Mouse (Mus musculus) forebrain, embryonic 11.5 days (tissue): ENCODE data around the gene Cap1. TPM values are rescaled to one million over a fixed set of nuclear protein-coding genes. Genes with fewer than 3 reads are reported as not detected.
"Not testable (repeated sequence)": the region's sequence is repeated elsewhere in the genome, so short reads cannot be mapped to it uniquely, and the experiment has no call there.

Experiments used
- ATAC-seq: fragments of 200-750 bp; cut with Nextera tagmentation; replicated peaks from 2 replicates; pipeline ENCODE4 v1.8.0; 2017; ENCODE audit warnings: moderate TSS enrichment; ENCODE audit not compliant: low FRiP score
- DNase-seq: peaks from one replicate; pipeline ENCODE4 v3.0.0-alpha.2; 2017; ENCODE audit warnings: low spot score
- H3K27ac ChIP-seq: fragments of 300-500 bp; sonication (generic); 2 replicates; pipeline ENCODE4 v1.5.1; 2014; ENCODE audit warnings: low read depth, low read length
- H3K27me3 ChIP-seq: fragments of 300-500 bp; sonication (generic); 2 replicates; pipeline ENCODE4 v1.6.1; 2014; ENCODE audit warnings: mild to moderate bottlenecking, low read length, mixed read lengths; ENCODE audit not compliant: control insufficient read depth, insufficient read depth
- H3K36me3 ChIP-seq: fragments of 300-500 bp; sonication (generic); 2 replicates; pipeline ENCODE4 v1.6.1; 2014; ENCODE audit warnings: mild to moderate bottlenecking, low read length, moderate library complexity, mixed read lengths; ENCODE audit not compliant: control insufficient read depth, insufficient read depth
- H3K4me1 ChIP-seq: fragments of 300-500 bp; sonication (generic); replicated peaks from 2 replicates; pipeline ENCODE4 v1.6.1; 2014; ENCODE audit warnings: low read length, mixed read lengths; ENCODE audit not compliant: control insufficient read depth, insufficient read depth
- H3K4me2 ChIP-seq: fragments of 300-500 bp; sonication (generic); 2 replicates; pipeline ENCODE4 v1.6.1; 2014; ENCODE audit warnings: low read depth, mild to moderate bottlenecking, low read length, moderate library complexity, mixed read lengths; ENCODE audit not compliant: severe bottlenecking
- H3K4me3 ChIP-seq: fragments of 300-500 bp; sonication (generic); 2 replicates; pipeline ENCODE4 v1.5.1; 2014; ENCODE audit warnings: low read depth, low read length
- H3K9ac ChIP-seq: fragments of 300-500 bp; sonication (generic); 2 replicates; pipeline ENCODE4 v1.6.1; 2014; ENCODE audit warnings: low read length
- H3K9me3 ChIP-seq: fragments of 300-500 bp; sonication (generic); 2 replicates; pipeline ENCODE4 v1.6.1; 2016; ENCODE audit warnings: low read length, mixed read lengths; ENCODE audit not compliant: control insufficient read depth
- WGBS: fragments of 180-500 bp; shearing (Covaris S2); extraction: QIAGEN DNeasy Blood & Tissue Kit; methylation state at CpG from one replicate; pipeline ENCODE4 v1.1.7; 2014; 5-methylcytosine and 5-hydroxymethylcytosine counted together
- polyA plus RNA-seq: library from polyadenylated mRNA; unstranded; fragments of >200 nt; fragmentation: Nextera tagmentation; extraction: Ambion mirVana; gene quantifications from 2 replicates; pipeline ENCODE4 v1.2.1, GENCODE M21; 2014

Gene Cap1
- polyA plus RNA-seq, 1 experiment from 2014 or later: 69.4 TPM

GRCm38 (mm10) chr4:122837994-122838393, 47.9 kb downstream of the Cap1 start:
- H3K36me3 ChIP-seq: no peaks in the 10 kb centered on the region; the same call in 1 of the 2 replicates
- ATAC-seq: no peak
- no peak overlapping the region for H3K9ac ChIP-seq
- H3K4me3 ChIP-seq: no peak overlapping the region
- H3K4me1 ChIP-seq: 0 out of 2 replicates have a peak, but pooled peaks cover 4% of the 10 kb centered on the region
- no peak overlapping the region for H3K4me2 ChIP-seq
- no peak for DNase-seq
- H3K27ac ChIP-seq: no peak overlapping the region
- H3K27me3 ChIP-seq: no peaks in the 10 kb centered on the region
- H3K9me3 ChIP-seq: no peaks in the 10 kb centered on the region; the same call in 1 of the 2 replicates
- WGBS: 83% methylated on average over 2 of the region's 2 CpGs

GRCm38 (mm10) chr4:122837180-122837730, 48.6 kb downstream of the Cap1 start:
- Histone ChIP-seq H3K4me2 (peak overlapping the region; percentile 85), H3K36me3 (no peaks in the 10 kb centered on the region; the same call in 1 of the 2 replicates), H3K9me3 (no peaks in the 10 kb centered on the region; the same call in 1 of the 2 replicates), H3K4me1 (peaks cover 5% of the 10 kb centered on the region; the same call in 1 of the 2 replicates), H3K9ac (no peak overlapping the region), H3K27me3 (no peaks in the 10 kb centered on the region), H3K27ac (no peak overlapping the region), H3K4me3 (no peak overlapping the region; the same call in 1 of the 2 replicates)
- ATAC-seq: no peak
- WGBS: 74% methylated on average over 6 of the region's 6 CpGs
- no peak for DNase-seq

GRCm38 (mm10) chr4:122836403-122836775, 49.5 kb downstream of the Cap1 start:
- Histone ChIP-seq H3K4me1 (peaks cover 9% of the 10 kb centered on the region; the same call in 1 of the 2 replicates), H3K4me2 (peak overlapping the region; percentile 85), H3K4me3 (peak overlapping the region; percentile 57), H3K27ac (no peak overlapping the region), H3K36me3 (no peaks in the 10 kb centered on the region), H3K27me3 (no peaks in the 10 kb centered on the region), H3K9me3 (no peaks in the 10 kb centered on the region), H3K9ac (peak overlapping the region; percentile 77)
- ATAC-seq: no peak; the same call in 1 of the 2 replicates
- DNase-seq: no peak
- under 1% methylated on average over 7 of the region's 7 CpGs for WGBS

- ATAC-seq: peak; percentile 85
- Histone ChIP-seq H3K4me2 (peak within 1 kb of the TSS; percentile 85), H3K9me3 (no peaks in the 10 kb centered on the region), H3K4me3 (peak within 1 kb of the TSS; percentile 57), H3K9ac (peak within 1 kb of the TSS; percentile 77), H3K27me3 (no peaks in the 10 kb centered on the region), H3K36me3 (no peaks in the 10 kb centered on the region), H3K4me1 (peaks cover 12% of the 10 kb centered on the region; the same call in 1 of the 2 replicates), H3K27ac (peak within 1 kb of the TSS; percentile 81; the same call in 1 of the 2 replicates)
- 5% methylated on average over 31 of the region's 31 CpGs for WGBS
- DNase-seq: peak; percentile 92
Observed at GRCm38 (mm10) chr4:122835530-122836402, 50.1 kb downstream of the Cap1 start, which contains the start of gene Ppt1. Ppt1 (plus strand) TSS chr4:122836242.

- Histone ChIP-seq H3K4me3 (no peak overlapping the region), H3K27ac (peak overlapping the region; percentile 83), H3K4me2 (no peak overlapping the region), H3K9me3 (no peaks in the 10 kb centered on the region), H3K9ac (no peak overlapping the region), H3K27me3 (no peaks in the 10 kb centered on the region), H3K36me3 (no peaks in the 10 kb centered on the region), H3K4me1 (peaks cover 12% of the 10 kb centered on the region; the same call in 1 of the 2 replicates)
- WGBS: 10% methylated on average over 1 of the region's 1 CpGs
- peak; percentile 88 for ATAC-seq
- DNase-seq: peak; percentile 73
Observed at GRCm38 (mm10) chr4:122831888-122832287, 54.0 kb downstream of the Cap1 start.

GRCm38 (mm10) chr4:122829339-122829738, 56.5 kb downstream of the Cap1 start:
- H3K27me3 ChIP-seq: no peaks in the 10 kb centered on the region
- no peak overlapping the region for H3K4me3 ChIP-seq
- H3K27ac ChIP-seq: no peak overlapping the region
- ATAC-seq (no peak), DNase-seq (no peak)
- no peaks in the 10 kb centered on the region for H3K36me3 ChIP-seq
- H3K9me3 ChIP-seq: no peaks in the 10 kb centered on the region
- no peak overlapping the region for H3K9ac ChIP-seq
- H3K4me1 ChIP-seq: peaks cover 8% of the 10 kb centered on the region; the same call in 1 of the 2 replicates
- 89% methylated on average over 6 of the region's 6 CpGs for WGBS
- no peak overlapping the region for H3K4me2 ChIP-seq

- DNase-seq: no peak
- Histone ChIP-seq H3K4me1 (peaks cover 8% of the 10 kb centered on the region; the same call in 1 of the 2 replicates), H3K4me2 (no peak overlapping the region), H3K9ac (no peak overlapping the region), H3K9me3 (no peaks in the 10 kb centered on the region), H3K27ac (no peak overlapping the region), H3K36me3 (no peaks in the 10 kb centered on the region), H3K4me3 (no peak overlapping the region), H3K27me3 (no peaks in the 10 kb centered on the region)
- ATAC-seq: no peak
Observed at GRCm38 (mm10) chr4:122827651-122828050, 58.2 kb downstream of the Cap1 start.

- not testable (repeated sequence) for H3K27me3 ChIP-seq, H3K27ac ChIP-seq, H3K4me2 ChIP-seq, H3K9ac ChIP-seq, H3K36me3 ChIP-seq, DNase-seq, H3K4me1 ChIP-seq, H3K9me3 ChIP-seq, H3K4me3 ChIP-seq, ATAC-seq
- WGBS: 36% methylated on average over 10 of the region's 10 CpGs
Observed at GRCm38 (mm10) chr4:122820941-122821340, 64.9 kb downstream of the Cap1 start.
